8 mouse cellular contexts compared by ENCODE assay signal in genomic region chr6:90736691-90737245, GRCm38 (mm10).
DNase-seq lines count a peak whose midpoint lies in the region; ATAC-seq and TF ChIP-seq lines count a peak whose summit lies in the region.

No protein-coding gene starts in this region.

- TF ChIP-seq POLR2A in small intestine, adult 2 months (IDR thresholded peaks at IDR 0.05; ENCODE audit: low read depth, low read length): no peak

- no peaks in the 10 kb centered on the region for H3K9me3 ChIP-seq in G1E (replicated peaks)
- no peaks in the 10 kb centered on the region for H3K9me3 ChIP-seq in forebrain, embryonic 10.5 days

- H3K4me3 ChIP-seq in G1E (ENCODE audit: low read depth, low read length): peak overlapping the region; percentile 44; the same call in 1 of the 2 replicates
- H3K4me3 ChIP-seq in forebrain, embryonic 10.5 days: peak overlapping the region; percentile 82
- H3K4me3 ChIP-seq in small intestine, adult 2 months (ENCODE audit: low read depth, low read length): peak overlapping the region; percentile 79

- peak overlapping the region; percentile 85 for H3K27ac ChIP-seq in forebrain, embryonic 10.5 days
- no peak overlapping the region for H3K27ac ChIP-seq in small intestine, adult 2 months (ENCODE audit: insufficient read depth, low read depth, low read length)

- no peak for TF ChIP-seq CTCF in G1E (IDR thresholded peaks at IDR 0.05; ENCODE audit: low read depth, low read length)
- TF ChIP-seq CTCF in small intestine, adult 2 months (IDR thresholded peaks at IDR 0.05; ENCODE audit: extremely low read depth, insufficient read length, insufficient replicate concordance, low read depth, low read length): no peak

- H3K4me1 ChIP-seq in G1E (ENCODE audit: insufficient read depth, low read depth, low read length): peaks cover 9% of the 10 kb centered on the region
- H3K4me1 ChIP-seq in forebrain, embryonic 10.5 days: peaks cover 38% of the 10 kb centered on the region
- peaks cover 9% of the 10 kb centered on the region for H3K4me1 ChIP-seq in small intestine, adult 2 months (ENCODE audit: control insufficient read depth, insufficient read depth, insufficient read length, low read length)

- H3K27me3 ChIP-seq in G1E (ENCODE audit: insufficient read depth, low read length): peaks cover 60% of the 10 kb centered on the region
- H3K27me3 ChIP-seq in forebrain, embryonic 10.5 days (ENCODE audit: poor library complexity, severe bottlenecking): peaks cover 15% of the 10 kb centered on the region
- peaks cover 6% of the 10 kb centered on the region; the same call in 1 of the 2 replicates for H3K27me3 ChIP-seq in small intestine, adult 2 months (ENCODE audit: control insufficient read depth, insufficient read depth, low read length)

- no peak for ATAC-seq in G1E (ENCODE audit: extremely low read depth, insufficient number of reproducible peaks, low FRiP score, poor library complexity, severe bottlenecking)
- 0 out of 2 replicates have a peak, but pooled peaks have one; percentile 13 for ATAC-seq in megakaryocyte, adult 5-6 weeks (ENCODE audit: poor library complexity, severe bottlenecking)
- no peak for ATAC-seq in inflammation-experienced regulatory T-cells, adult 6 months

- DNase-seq in G1E (ENCODE audit: low spot score): no peak
- peak; percentile 84 for DNase-seq in brain, adult 2 months (ENCODE audit: low read depth, low spot score)
- DNase-seq in forebrain, embryonic 10.5 days (ENCODE audit: extremely low spot score, low spot score): peak; percentile 65
- peak; percentile 78 to 80 for DNase-seq in heart, postnatal 14 days
- DNase-seq in left cerebral cortex, postnatal 25 days (ENCODE audit: low spot score in 2 of 2): peak; percentile 37 to 58

- WGBS in forebrain, embryonic 10.5 days: under 1% methylated on average over 37 of the region's 52 CpGs
- 2% methylated on average over 51 of the region's 52 CpGs for WGBS in small intestine, adult 2 months

- intact Hi-C loops in heart, postnatal 14 days (cut with DNase I): loop anchor here (1.0 to 5.0 kb wide), 2 partner anchors 82 to 546 kb away; no protein-coding TSS in a partner anchor
- intact Hi-C loops in left cerebral cortex, postnatal 25 days (cut with DNase I): loop anchor here (2.0 kb wide), 1 partner anchor 72 kb away; no protein-coding TSS in a partner anchor

- no peaks in the 10 kb centered on the region for H3K36me3 ChIP-seq in G1E (replicated peaks)
- peaks cover 5% of the 10 kb centered on the region; the same call in 1 of the 2 replicates for H3K36me3 ChIP-seq in forebrain, embryonic 10.5 days (replicated peaks)
- no peaks in the 10 kb centered on the region for H3K36me3 ChIP-seq in small intestine, adult 2 months (ENCODE audit: control insufficient read depth, insufficient read depth, low read length)
